Mouse (Mus musculus) spleen, adult 2 months (tissue): Measurements from ENCODE around the gene Ncor2.

ENCODE experiments used
- CTCF ChIP-seq: fragments of 200-500 bp; IDR thresholded peaks from 2 replicates; pipeline ENCODE4 v1.5.1; 2011; ENCODE audit warnings: mild to moderate bottlenecking, inconsistent platforms; ENCODE audit not compliant: insufficient read depth, insufficient read length, insufficient replicate concordance; ENCODE audit errors: extremely low read depth
- POLR2A ChIP-seq: fragments of 200-500 bp; IDR thresholded peaks from 2 replicates; pipeline ENCODE4 v1.6.1; 2011; ENCODE audit warnings: low read depth, low read length, inconsistent platforms

DNA sequence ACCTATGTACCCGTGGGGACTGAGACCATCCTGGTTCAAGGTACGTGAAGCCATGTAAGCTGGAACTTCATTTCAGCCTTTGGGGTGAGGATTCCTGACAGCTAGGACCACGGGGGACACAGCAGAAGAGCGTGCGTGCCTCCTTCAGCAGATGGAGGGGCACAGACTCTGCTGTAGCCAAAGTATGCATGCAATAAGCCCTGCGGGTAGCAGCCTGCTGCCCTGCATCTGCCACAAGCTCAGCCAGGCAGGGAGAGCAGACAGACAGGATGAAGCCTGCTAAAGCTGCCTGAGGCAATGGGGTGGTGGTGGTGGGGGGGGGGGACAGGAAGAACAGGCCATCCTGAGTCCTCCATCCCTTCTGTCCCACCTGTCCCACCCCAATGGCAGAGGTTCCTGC lies 135.6 kb downstream of the Ncor2 start:
- TF ChIP-seq CTCF (no peak), POLR2A (no peak)
